Mouse (Mus musculus) lung, embryonic 16.5 days (tissue): ENCODE measurements at regions not wholly inside any gene's neighbourhood (a gene's known extent, or its start where the extent isn't known, plus 50 kb on each side); places are given as distances from the start of the nearest gene placed in this dataset.
A peak's percentile ranks its signal among the peaks of the same experiment; 100 is the strongest.

Source experiments
- ATAC-seq: fragments of 200-750 bp; cut with Nextera tagmentation; 2 replicates; pipeline ENCODE4 v1.8.0; 2017; ENCODE audit warnings: low read depth, mild to moderate bottlenecking, moderate library complexity
- H3K27ac ChIP-seq: fragments of 300-500 bp; sonication (generic); 2 replicates; pipeline ENCODE4 v1.5.1; 2014; ENCODE audit warnings: mild to moderate bottlenecking, control low read depth, low read length
- H3K27me3 ChIP-seq: fragments of 300-500 bp; sonication (generic); 2 replicates; pipeline ENCODE4 v1.6.1; 2014; ENCODE audit warnings: low read depth, low read length, mixed read lengths; ENCODE audit not compliant: control insufficient read depth, insufficient read depth
- H3K36me3 ChIP-seq: fragments of 300-500 bp; sonication (generic); 2 replicates; pipeline ENCODE4 v1.6.1; 2014; ENCODE audit warnings: low read length; ENCODE audit not compliant: control insufficient read depth, insufficient read depth
- H3K4me1 ChIP-seq: fragments of 300-500 bp; sonication (generic); replicated peaks from 2 replicates; pipeline ENCODE4 v1.6.1; 2014; ENCODE audit warnings: low read length, mixed read lengths; ENCODE audit not compliant: control insufficient read depth, insufficient read depth
- H3K4me2 ChIP-seq: fragments of 300-500 bp; sonication (generic); 2 replicates; pipeline ENCODE4 v1.6.1; 2014; ENCODE audit warnings: low read depth, low read length, control low read depth
- H3K4me3 ChIP-seq: fragments of 300-500 bp; sonication (generic); 2 replicates; pipeline ENCODE4 v1.5.1; 2014; ENCODE audit warnings: mild to moderate bottlenecking, low read length, control low read depth
- H3K9ac ChIP-seq: fragments of 300-500 bp; sonication (generic); 2 replicates; pipeline ENCODE4 v1.6.1; 2014; ENCODE audit warnings: low read length, control low read depth
- H3K9me3 ChIP-seq: fragments of 300-500 bp; sonication (generic); 2 replicates; pipeline ENCODE4 v1.6.1; 2016; ENCODE audit warnings: low read length; ENCODE audit not compliant: control insufficient read depth
- WGBS: fragments of 180-500 bp; shearing (Covaris S2); extraction: QIAGEN DNeasy Blood & Tissue Kit; methylation state at CpG from one replicate; pipeline ENCODE4 v1.1.7; 2014; 5-methylcytosine and 5-hydroxymethylcytosine counted together

DNA sequence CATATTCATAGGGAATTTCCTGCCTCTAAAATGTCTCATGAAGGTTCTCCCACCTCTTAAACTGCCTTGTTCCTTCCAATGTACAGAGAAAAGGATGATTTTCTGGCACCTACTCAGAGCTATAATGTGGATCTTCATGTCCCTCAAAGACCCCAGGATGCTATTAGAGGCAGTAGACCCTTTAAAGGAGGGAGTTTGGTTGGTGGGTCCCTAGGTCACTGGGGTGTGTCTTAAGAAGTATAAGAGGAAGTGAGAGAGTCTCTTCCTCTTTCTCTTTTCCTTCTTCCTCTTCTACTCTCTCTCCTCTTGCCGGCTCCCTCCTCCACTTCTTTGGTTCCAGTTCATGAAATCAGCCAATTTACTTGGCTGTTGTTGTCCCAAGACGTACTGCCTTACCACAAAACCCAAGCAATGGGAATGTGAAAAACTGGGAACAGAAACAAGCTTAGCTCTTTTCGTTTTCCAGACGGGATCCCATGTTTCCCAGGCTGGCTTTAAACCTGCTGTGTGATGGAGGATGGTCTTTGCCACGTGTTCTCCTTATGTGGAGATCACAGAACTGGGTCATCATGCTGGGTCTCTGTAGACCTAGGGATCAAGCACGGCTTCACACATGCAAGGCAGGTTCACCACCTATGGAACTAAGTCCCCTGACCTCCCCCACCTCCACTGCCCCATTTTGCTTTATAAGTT is 74.9 kb downstream of the Kctd12 start:
- Histone ChIP-seq H3K9me3 (no peaks in the 10 kb centered on the region), H3K36me3 (no peaks in the 10 kb centered on the region), H3K4me1 (no peaks in the 10 kb centered on the region), H3K9ac (no peak overlapping the region), H3K4me2 (no peak overlapping the region), H3K4me3 (no peak overlapping the region), H3K27ac (no peak overlapping the region), H3K27me3 (no peaks in the 10 kb centered on the region)
- no peak for ATAC-seq
- WGBS: 74% methylated on average over 6 of the region's 6 CpGs

DNA sequence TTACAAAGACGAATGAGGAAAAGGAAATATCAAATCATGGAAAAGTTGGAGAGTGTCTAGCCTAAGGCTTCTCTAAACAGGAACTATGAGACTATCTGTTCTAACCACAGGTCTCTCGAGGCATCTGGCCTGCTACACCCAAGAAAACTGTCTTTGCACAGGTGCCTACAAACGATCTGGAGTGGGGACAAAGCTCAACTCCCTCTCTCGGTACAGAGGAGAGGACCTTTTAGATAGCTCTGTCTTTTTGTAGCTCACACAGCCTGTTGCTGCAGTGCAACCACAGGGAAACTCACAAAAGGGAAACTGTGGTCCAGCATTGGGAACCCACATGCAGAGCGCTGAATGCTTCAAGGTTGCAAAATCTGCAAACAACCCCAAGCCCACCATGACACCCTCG is 75.6 kb downstream of the Kctd12 start:
- ATAC-seq: no peak
- Histone ChIP-seq H3K9me3 (no peaks in the 10 kb centered on the region), H3K4me3 (no peak overlapping the region), H3K4me2 (no peak overlapping the region), H3K36me3 (no peaks in the 10 kb centered on the region), H3K27ac (no peak overlapping the region), H3K27me3 (no peaks in the 10 kb centered on the region), H3K4me1 (no peaks in the 10 kb centered on the region), H3K9ac (no peak overlapping the region)
- WGBS: 63% methylated on average over 6 of the region's 6 CpGs

- Histone ChIP-seq H3K9me3 (no peaks in the 10 kb centered on the region), H3K9ac (no peak overlapping the region), H3K4me1 (no peaks in the 10 kb centered on the region), H3K27me3 (no peaks in the 10 kb centered on the region), H3K27ac (no peak overlapping the region), H3K4me2 (no peak overlapping the region), H3K4me3 (no peak overlapping the region), H3K36me3 (no peaks in the 10 kb centered on the region)
- no peak for ATAC-seq
- 92% methylated on average over 1 of the region's 1 CpGs for WGBS
These were observed 76.2 kb downstream of the Kctd12 start for GRCm38 (mm10) chr14:102906286-102906685.

DNA sequence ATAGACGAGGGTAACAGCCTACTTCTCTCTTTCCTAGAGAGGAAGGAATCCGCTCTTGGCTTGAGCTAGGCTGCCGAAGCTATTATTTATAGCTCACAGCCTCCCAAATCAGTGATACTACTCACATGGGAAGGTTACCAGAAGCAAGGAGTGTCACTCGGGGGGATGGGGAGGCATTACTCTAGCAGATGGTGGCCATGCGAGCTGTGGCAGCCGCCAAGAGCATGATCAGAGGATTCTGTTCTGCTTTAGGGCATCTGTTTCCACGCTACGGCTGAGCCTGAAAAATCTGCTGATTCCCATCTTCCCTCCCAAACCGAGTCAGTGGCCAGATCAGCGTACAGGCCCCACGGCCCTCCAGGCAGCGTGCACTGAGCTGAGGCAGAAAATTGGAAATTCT is 79.5 kb downstream of the Kctd12 start:
- no peak overlapping the region for H3K4me3 ChIP-seq
- peak; percentile 49; the same call in 1 of the 2 replicates for ATAC-seq
- 0 out of 2 replicates have a peak overlapping the region, but pooled peaks have one; percentile 9 for H3K4me2 ChIP-seq
- no peak overlapping the region for H3K27ac ChIP-seq
- H3K9ac ChIP-seq: 0 out of 2 replicates have a peak overlapping the region, but pooled peaks have one; percentile 7
- 38% methylated on average over 12 of the region's 12 CpGs for WGBS
- H3K36me3 ChIP-seq: no peaks in the 10 kb centered on the region
- H3K9me3 ChIP-seq: no peaks in the 10 kb centered on the region
- no peaks in the 10 kb centered on the region for H3K27me3 ChIP-seq
- H3K4me1 ChIP-seq: no peaks in the 10 kb centered on the region

GRCm38 (mm10) chr14:102902236-102902635 is 80.2 kb downstream of the Kctd12 start:
- WGBS: 85% methylated on average over 7 of the region's 7 CpGs
- Histone ChIP-seq H3K9me3 (no peaks in the 10 kb centered on the region), H3K4me2 (no peak overlapping the region), H3K9ac (no peak overlapping the region), H3K36me3 (no peaks in the 10 kb centered on the region), H3K27me3 (no peaks in the 10 kb centered on the region), H3K27ac (no peak overlapping the region), H3K4me3 (no peak overlapping the region), H3K4me1 (no peaks in the 10 kb centered on the region)
- no peak for ATAC-seq

GRCm38 (mm10) chr14:102898445-102898844 is 84.0 kb downstream of the Kctd12 start:
- WGBS: 62% methylated on average over 4 of the region's 4 CpGs
- Histone ChIP-seq H3K9me3 (no peaks in the 10 kb centered on the region), H3K4me1 (no peaks in the 10 kb centered on the region), H3K27me3 (no peaks in the 10 kb centered on the region), H3K4me3 (no peak overlapping the region), H3K4me2 (no peak overlapping the region), H3K9ac (no peak overlapping the region), H3K27ac (no peak overlapping the region), H3K36me3 (no peaks in the 10 kb centered on the region)
- peak; percentile 34; the same call in 1 of the 2 replicates for ATAC-seq

GRCm38 (mm10) chr14:102897039-102897438 is 85.4 kb downstream of the Kctd12 start:
- ATAC-seq: no peak
- H3K27ac ChIP-seq: no peak overlapping the region

GRCm38 (mm10) chr14:102896527-102896926 is 85.9 kb downstream of the Kctd12 start:
- Histone ChIP-seq H3K27me3 (no peaks in the 10 kb centered on the region), H3K9me3 (no peaks in the 10 kb centered on the region), H3K9ac (no peak overlapping the region), H3K27ac (no peak overlapping the region), H3K4me3 (no peak overlapping the region), H3K36me3 (no peaks in the 10 kb centered on the region), H3K4me2 (no peak overlapping the region), H3K4me1 (no peaks in the 10 kb centered on the region)
- 74% methylated on average over 3 of the region's 3 CpGs for WGBS
- no peak for ATAC-seq

More at GRCm38 (mm10) chr14:102897039-102897438, 85.4 kb downstream of the Kctd12 start:
- H3K9me3 ChIP-seq: no peaks in the 10 kb centered on the region
- H3K4me3 ChIP-seq: no peak overlapping the region
- H3K9ac ChIP-seq: no peak overlapping the region
- H3K36me3 ChIP-seq: no peaks in the 10 kb centered on the region
- no peaks in the 10 kb centered on the region for H3K27me3 ChIP-seq
- no peak overlapping the region for H3K4me2 ChIP-seq
- no peaks in the 10 kb centered on the region for H3K4me1 ChIP-seq
- WGBS: 72% methylated on average over 1 of the region's 1 CpGs

GRCm38 (mm10) chr14:102893241-102893640 is 89.2 kb downstream of the Kctd12 start:
- Histone ChIP-seq H3K27me3 (no peaks in the 10 kb centered on the region), H3K27ac (no peak overlapping the region), H3K4me1 (no peaks in the 10 kb centered on the region), H3K36me3 (no peaks in the 10 kb centered on the region), H3K4me3 (no peak overlapping the region), H3K9me3 (no peaks in the 10 kb centered on the region), H3K4me2 (no peak overlapping the region), H3K9ac (no peak overlapping the region)
- WGBS: 86% methylated on average over 7 of the region's 7 CpGs
- ATAC-seq: no peak
